Mouse (Mus musculus) G1E-ER4 (cell line): ENCODE measurements around the gene Arsb. TPM values are rescaled to one million over a fixed set of nuclear protein-coding genes. Genes with fewer than 3 reads are reported as not detected.

Experiments used
- GATA1 ChIP-seq: IDR thresholded peaks from one replicate; pipeline ENCODE4 v1.8.0; 2012; ENCODE audit warnings: low read length, inconsistent platforms
- polyA plus RNA-seq: library from polyadenylated mRNA; stranded (reverse); fragments of >175 nt; gene quantifications from 2 replicates; pipeline ENCODE4 v1.2.3, GENCODE M21; 2012

Gene Arsb
- not detected in 2 replicates for polyA plus RNA-seq

DNA sequence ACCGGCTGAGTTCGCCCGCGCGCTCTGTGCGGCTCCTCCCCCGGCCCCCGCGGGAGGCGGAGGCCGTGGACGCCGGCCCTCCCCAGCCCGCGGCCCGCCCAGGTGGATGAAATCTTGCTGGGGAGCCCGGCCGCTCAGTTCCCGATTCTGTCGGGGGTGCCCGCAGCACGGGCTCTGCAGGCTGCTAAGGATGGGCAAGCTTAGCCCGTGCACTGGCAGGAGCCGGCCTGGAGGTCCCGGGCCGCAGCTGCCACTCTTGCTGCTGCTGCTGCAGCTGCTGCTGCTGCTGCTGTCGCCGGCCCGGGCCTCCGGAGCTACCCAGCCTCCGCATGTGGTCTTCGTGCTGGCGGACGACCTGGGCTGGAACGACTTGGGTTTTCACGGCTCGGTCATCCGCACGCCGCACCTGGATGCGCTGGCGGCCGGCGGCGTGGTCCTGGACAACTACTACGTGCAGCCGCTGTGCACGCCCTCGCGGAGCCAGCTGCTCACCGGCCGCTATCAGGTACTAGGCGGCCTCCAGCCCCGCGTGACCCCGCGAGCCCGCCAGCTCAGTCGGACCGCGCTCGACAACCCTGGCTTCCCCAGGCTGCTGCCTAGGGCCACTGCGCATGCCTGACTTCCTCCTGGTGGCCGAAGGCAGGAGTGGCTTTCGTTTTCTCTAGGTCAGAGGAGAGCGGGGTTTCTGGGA lies at the start of gene Arsb:
Arsb (plus strand) TSS at position 43 of the 691 bp plus-strand sequence.
- TF ChIP-seq GATA1 = no peak

DNA sequence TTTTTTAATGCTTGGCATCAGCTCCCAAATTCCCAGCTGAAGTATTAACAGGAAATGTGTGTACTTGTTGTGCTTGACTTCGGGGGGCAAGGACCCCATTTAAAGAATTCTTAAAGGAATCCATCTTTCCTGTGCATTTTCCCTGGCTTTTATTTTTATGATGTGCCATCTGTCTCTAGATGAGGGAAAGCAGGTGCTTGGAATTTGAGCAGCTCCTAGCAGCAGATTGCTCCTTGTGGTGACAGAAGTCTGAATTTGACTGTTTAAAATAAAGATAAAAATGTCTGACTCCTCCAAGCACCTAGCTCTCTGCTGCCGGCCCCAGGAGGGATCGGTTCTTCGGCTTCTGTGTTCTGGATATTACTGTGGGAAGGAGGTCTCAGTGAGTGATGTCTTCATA lies 49.5 kb upstream of the Arsb start:
- no peak for TF ChIP-seq GATA1

DNA sequence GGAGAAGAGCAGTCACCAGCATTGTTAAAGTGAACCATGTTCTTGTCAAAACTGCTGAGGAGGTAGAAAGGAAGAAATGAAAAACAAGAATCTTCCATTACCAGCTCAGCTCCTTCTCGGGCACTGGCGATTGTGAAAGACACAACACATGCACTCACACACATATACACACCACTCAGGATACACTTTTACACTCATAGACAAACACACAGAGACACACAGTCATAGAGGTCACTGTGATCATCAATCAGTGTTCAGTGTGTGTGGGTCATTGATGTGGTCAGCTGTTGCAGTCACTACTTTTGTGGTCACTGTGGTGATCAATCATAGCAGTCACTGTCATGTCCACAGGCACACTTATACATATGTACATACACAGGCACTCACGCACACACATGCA lies 48.0 kb upstream of the Arsb start:
- no peak for TF ChIP-seq GATA1

DNA sequence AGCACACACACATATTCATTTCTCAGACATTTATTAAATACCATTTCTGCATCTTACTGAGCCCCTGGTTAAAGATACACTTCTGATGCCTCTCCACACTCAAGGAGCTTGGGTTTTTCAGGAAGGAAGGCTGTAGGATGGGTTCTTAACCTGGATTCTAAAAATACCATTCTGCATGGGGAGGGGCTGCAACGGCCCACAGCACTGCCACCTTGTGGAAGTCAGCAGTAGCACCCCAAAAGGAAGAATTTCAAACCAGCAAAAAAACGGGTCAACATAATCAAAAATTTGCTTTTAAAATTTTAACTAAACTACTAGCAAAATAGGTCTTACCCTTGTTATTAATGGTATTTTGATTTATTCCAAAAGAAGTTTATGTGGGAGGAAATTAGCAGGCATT lies 47.2 kb upstream of the Arsb start:
- no peak for TF ChIP-seq GATA1

DNA sequence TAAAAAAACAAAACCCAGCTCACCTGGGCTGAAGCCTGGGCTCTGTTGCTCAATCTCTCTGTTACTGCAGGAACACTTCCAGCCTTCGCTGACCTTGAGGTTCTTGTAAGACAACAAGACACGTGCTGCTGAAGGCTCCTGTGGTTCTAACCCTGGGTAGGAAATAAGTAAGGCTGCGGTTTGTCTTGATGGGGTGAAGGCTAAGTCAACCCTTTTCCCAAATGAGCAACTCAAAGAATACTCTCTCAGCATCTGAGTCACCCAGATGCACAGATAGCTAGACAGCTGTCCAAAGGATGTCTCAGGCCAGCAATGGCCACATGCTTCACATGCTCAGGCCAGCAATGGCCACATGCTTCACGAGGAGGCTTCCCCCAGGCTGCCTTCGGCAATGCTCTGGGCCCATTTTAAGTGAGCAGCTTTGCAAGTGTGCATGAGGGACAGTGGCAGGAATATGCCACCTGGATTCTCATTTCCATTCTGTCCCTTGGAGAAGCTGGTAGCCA lies 36.2 kb upstream of the Arsb start:
- no peak for TF ChIP-seq GATA1

DNA sequence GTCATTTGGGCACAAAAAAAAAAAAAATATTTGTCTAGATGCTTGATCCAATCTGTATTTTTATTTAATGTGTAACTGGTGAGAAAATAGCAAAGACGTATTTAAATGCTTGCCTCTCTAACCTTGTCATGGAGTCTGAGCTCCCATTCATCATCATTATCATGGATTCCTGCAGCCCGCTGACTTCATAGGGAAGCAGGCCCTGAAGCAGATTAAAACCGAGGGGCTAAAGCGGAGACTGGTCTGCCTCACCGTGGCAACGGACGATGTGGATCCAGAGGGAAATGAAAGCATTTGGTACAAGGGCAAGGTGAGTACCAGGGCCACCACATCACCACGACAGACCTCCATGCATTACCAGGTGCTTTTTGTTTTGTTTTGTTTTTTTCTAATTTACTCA lies 27.3 kb upstream of the Arsb start:
- TF ChIP-seq GATA1 = no peak

DNA sequence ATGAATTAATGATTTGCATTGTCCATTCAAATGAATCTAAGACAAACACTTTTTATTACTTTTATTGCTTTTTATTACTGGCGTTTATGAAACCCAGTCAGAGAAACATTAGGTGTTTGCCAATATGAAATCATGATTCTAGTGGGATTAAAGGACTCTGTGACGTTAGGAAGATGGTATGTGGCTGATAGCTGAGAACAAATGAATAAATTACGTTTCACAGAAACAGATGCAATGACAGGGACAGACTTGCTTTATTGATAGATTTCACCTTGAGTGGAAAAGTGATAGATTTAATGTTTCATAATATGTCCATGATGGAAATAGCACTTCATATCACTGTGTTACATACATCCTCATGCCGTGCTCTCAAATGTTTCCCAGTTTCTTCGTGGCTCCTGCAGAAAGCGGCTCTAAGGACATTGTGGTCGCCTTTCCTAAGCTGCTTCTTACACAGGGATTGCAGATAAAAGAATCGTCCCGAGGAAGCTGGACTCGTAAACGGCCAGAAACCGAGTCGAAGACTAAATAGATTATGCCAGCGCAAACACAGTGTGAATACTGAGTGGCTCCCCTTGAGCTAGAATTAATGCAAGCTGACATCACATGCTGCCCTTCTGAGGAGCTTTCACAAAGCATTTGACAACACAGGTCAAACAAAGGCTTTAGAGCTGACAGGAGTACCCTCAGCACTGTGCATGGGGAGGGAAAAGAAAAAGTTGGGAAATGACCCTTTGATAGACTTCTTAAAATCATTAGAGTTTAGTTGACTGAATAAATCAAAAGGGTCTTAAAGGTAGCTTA lies 18.6 kb upstream of the Arsb start:
- no peak for TF ChIP-seq GATA1

DNA sequence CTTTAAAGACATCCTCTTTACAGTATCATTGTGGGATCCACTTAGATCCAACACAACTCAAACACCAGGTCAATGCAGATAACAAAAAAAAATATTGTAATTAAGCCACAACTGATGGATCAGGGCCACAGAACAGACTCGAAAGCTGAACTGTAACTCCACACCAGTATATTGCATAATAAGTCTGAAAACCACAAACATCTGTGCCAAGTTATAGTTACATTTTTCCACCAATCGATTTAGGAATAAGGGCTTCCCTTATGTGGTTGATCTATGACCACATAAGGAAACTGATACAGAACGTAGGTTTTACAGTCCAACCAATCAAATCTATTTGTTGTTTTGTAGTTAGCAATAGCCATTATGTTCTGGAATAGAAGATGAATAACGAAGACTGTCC lies 16.3 kb upstream of the Arsb start:
- no peak for TF ChIP-seq GATA1

DNA sequence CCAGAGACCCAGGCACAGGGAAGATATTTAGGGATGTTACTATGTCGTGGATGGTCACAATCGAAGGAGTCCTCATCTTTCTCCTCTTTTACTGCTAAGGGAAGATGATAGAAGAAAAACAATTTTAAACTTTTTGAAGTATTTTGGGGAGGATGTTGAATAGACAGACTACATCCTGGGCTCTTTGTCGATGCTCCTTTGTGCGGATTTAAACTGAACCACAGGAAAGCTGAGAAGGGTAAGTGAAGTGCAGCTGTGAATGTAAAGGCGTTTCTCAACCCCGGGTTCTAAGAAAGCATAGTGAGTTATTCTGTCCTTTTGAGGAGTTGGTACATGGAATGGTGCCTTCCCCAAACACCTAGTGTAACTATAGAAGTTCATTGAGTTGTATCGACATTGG lies 14.8 kb upstream of the Arsb start:
- no peak for TF ChIP-seq GATA1

DNA sequence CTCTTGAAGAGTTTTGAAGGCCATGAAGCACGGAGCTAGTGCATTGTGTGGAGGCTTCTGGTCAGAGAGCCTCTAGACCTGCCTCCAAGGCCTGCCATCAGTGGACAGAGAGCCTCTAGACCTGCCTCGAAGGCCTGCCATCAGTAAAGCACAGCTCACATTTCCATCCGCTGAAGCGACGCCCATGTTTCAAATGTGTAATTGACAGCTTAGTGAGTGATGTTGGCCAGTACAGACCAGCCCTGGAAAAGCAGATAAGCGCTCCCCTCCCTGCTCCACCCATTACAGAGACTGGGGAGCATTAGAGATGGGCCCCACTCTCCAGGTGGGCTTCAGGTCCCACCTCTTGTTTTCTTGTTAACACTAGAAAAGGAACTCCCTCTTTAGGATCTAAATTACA lies 13.9 kb upstream of the Arsb start:
- TF ChIP-seq GATA1 = no peak

DNA sequence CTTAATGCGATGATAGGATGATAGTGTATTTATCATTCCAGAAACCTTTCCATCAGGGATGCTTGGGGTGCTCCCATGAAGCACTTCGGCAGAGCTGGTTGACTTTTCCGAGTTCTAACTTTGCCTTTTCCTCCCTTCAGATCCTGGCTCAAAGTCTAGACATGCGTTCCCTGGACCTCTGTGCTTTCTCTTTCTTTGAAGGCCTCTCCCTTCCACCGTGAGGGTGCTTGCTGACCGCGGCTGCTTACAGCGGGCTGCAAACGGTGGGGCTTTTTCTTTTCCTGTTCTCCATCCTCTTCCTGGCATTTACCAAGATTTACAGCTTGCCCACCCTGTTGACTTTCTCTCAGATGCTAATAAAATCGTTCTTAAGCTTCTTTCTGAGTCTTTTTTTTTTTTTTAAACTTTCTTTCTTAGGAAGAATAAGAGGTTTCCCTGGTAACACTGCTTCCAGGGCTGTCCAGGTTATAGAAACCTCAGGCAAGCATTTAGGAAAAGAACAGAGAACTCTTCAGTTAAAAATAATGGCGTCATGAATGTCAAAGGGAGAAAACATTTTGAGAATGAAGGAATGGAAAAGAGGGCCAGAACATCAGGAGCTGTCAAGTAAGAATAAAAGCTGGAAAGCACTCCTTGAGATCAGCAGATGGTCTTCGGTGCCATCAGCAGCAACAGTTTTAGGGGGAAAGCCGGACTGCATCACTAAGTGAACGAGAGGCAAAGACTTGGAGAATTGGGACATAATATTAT lies 13.1 kb upstream of the Arsb start:
- TF ChIP-seq GATA1 = no peak

DNA sequence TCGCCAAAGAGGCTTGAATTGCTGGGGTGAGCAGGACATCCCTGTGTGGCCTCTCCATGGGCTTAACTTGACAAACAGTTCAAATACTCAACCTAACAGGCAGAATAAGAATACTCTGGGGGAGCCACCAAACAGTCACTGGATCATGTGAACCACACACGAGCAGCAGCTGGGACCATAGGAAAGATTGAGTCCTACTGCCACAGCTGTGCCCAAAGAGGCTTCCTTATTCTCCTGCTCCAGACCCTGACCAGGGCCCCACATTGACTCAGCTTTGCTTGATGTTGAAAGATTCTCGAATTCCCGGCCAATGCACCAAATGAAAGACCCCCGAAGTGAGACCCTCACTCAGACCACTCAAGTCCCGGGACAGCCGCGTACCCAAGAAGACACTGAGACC lies 9.6 kb upstream of the Arsb start:
- no peak for TF ChIP-seq GATA1

DNA sequence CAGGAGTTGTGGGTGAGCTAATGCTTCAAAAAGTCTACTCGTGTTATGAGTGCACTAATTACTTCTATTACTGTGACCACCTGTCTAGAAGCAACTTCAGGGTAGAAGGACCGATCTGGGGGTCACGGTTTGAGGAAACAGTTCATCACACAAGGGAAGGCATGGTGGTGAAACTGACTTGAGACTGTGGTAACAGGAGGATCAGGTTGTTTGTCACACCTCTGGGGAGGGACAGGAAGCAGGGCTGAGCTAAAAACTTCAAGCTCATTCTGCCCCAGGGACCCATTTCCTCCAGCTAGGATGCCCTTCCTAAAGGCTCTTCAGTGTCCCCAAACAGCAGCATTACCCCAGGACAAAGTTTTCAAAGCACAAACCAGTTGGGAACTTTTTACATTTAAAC lies 8.6 kb upstream of the Arsb start:
- no peak for TF ChIP-seq GATA1

DNA sequence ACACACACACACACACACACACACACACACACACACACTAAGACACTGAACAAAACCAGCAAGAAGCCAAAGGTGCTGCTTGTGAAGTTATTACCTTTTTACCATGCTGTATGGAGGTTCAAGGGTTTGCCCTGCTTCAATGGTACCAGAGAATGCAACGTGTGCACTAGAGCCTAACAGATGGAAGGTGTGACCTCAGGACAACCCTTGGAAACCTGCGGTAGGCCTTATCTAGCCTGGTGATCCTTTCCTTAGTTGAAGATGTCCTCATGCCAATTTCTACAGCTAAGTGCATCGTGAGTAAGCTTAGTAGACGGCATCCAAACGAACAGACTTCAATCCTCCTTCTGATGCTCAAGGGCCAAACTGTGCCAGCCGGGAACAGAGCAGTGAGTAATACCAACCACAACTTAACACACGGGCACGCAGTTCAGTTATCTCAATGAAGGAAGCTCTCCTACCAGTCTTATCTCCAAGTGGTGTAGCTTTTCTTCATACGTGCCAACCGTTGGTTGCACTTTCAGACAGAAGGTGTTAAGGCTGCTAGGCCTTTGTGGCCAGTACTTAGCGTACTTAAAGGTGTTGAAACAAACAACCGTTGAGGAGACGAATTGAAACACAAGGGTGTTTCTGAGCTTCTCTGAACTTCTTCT lies 7.0 kb upstream of the Arsb start:
- no peak for TF ChIP-seq GATA1

DNA sequence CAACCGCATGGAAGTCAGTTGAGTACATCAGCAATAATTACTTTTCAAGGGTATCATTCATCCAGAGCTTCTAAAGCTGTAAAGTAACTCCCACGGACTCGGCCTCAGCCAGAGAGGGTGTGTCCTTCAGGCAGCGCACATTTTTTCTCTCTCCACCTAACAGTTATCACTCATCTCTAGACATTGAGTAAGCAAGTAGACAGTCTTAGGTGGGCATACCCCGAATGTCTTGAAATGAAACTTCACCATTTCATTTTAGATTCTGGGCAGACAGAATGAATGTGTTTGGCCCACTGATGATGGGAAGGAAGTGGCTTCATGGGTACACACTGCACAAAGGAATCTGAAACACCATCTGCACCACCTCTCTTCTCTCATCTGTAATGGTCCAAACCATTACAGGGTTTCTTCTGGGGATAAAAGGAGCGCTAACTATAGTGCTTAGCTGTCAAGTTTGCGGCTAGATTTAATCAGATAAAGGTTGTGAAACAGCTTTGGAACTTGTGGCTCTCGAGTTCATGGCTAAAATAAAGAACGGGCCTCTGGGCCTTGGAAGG lies 321 bp upstream of the Arsb start:
- no peak for TF ChIP-seq GATA1
